Mouse (Mus musculus) cerebellum, adult (tissue): ENCODE results near the gene Fignl2.
A peak's percentile ranks its signal among the peaks of the same experiment; 100 is the strongest.

ENCODE experiments used
- ATAC-seq: cut with Nextera tagmentation; 2 replicates; pipeline ENCODE4 v1.9.2; 2017; ENCODE audit warnings: mild to moderate bottlenecking, moderate library complexity, mixed read lengths; ENCODE audit not compliant: insufficient number of reproducible peaks, low FRiP score, low TSS enrichment

Fignl2 gene

DNA sequence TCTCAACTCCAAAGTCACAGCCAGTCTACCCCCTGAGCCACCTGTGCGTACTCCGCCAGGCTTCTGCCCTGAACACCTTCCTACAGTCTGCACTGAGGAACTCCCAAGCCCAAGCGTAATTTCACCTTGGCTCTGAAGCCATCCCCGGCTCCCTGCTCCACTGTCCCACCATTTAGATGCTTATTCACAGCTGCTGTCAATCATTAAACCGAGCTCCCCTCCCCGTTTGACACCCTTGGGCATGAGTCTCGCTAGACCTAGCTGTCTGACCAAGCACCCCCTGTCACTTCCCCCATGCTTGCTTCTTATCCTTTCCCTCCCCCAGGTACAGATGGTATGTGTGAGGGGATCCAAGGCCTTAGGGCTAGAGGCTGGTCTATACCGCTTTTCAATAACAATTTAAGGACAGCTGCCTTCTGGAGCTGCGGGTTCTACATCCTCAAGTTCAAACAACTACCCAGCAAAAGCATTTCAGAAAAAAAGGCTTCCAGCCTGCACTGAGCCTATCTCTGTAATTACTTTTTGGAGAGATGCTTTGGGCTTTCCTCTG lies 8.7 kb downstream of the Fignl2 start:
- no peak for ATAC-seq

GRCm38 (mm10) chr15:101068671-101069070 lies 9.7 kb downstream of the Fignl2 start:
- no peak for ATAC-seq

DNA sequence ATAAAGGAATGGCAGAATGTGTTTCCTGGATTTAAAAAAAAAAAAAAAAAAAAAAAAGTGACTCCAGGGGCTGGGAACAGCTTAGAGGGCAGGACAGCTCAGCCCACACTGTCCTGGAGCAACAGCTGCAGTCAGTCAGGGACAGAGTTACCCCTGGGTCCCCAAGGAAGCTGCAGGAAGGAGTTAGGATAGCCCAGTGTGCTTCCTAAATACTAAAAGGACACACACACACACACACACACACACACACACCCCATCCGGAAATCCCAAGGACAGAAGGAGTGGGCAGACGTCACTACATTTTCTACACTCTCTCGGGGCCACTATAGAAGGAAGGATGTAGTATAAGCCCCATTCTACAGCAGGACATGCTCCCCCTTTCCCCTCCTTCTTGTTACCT lies 10.3 kb downstream of the Fignl2 start:
- ATAC-seq: no peak

- ATAC-seq: no peak
Measured at GRCm38 (mm10) chr15:101066920-101067696, 11.3 kb downstream of the Fignl2 start.

DNA sequence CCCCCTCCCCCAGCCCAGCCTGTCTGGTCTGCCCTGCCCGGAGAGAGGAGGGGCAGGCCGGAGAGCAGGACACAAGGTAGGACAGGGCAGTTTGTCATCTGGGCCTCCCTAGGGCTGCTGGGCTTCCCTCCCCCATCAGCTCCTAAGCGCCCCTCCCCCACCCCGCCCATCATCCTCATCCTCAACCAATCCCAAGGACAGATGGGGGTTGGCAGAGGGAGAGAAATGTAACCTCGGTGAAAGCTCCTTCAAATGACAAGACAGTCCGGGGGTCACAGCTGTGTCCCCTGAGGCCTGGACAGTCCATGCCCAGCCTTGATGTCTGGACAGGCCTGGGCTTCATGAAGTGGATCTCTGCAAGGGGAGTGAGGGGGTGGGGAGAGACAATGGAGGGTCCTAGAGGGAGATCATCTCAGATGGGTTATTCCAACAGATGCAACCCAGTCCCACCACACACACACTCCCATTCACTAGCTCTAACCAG lies 12.0 kb downstream of the Fignl2 start:
- no peak for ATAC-seq

GRCm38 (mm10) chr15:101065069-101065468 lies 13.3 kb downstream of the Fignl2 start:
- ATAC-seq: no peak

DNA sequence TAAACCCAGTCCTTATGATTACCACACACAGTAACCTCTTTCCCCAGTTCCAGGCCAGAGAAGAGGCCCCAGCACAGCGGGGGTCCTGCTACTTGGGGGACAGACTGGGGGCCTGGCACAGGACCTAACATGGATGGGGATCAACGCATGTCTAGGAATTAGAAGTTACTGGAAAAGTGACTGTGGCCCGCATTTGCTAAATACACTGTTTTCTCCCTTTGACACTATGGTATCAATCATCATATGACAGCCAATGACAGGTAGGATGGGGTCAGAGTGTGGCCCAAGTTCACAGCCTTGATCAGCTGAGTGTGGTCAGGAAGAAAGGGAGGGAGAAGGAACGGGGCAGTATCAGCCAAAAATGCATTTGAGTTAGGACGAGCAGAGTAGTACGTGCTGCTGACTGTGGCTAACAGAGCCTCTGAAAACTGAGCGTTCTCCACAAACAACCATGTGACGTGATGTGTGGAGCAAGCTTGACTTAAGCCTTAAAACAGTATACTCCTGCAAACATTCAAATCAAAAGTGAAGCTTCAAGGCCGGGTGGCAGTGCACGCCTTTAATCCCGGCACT lies 18.0 kb downstream of the Fignl2 start:
- ATAC-seq: no peak

DNA sequence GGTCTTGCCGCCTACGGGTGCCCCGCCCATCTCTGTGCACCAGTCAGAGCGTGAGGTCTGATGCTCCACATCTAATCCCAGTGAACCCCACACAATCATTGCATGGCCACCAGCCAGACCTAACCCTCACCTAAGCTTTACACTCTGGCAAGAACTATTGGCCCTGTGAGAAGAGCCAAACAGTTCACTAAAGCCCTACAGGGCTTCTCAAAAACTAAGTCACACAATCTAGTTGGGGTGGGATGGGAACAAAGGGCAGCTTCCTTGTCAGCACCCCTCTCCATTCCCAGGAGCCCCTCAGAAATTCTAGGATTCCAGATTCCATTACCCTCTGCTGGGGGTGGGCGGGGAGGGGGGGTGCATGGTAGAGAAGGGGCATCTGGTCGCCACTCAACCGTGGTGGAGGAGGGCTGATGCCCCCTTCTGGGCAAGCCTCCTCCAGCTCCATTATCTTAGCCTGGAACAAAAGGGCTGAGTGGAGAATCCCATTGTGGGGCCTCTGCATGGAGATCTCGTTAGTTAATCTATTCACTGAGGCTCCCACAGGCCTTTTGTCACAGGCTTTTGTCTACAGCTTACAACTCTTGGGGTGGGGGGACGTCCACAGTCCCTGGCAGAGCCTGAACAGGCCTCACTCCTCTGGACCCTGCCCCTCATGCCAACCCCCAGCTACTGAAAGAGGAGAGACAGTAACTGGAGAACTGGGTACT lies 18.6 kb downstream of the Fignl2 start:
- ATAC-seq: no peak

DNA sequence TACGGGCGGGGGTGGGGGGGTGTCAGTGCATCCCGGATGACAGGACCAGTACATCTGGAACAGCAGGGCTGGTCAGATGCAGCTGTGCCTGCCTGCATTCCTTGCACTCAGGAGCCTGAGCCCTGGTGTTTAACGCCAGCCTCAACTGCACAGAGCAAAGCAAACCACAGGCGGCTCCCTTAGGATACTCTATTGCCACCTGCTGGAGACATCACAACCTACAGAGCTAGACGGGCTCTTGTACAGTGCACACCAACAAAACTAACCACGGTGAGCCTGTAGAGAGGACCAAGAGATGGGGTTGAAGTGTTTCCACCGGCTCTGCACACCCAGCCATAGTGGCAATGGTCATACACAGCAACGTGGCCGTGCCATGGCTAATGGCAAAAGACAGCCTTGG lies 22.1 kb downstream of the Fignl2 start:
- 0 out of 2 replicates have a peak, but pooled peaks have one; percentile 49 for ATAC-seq

GRCm38 (mm10) chr15:101054541-101054940 lies 23.8 kb downstream of the Fignl2 start:
- no peak for ATAC-seq

DNA sequence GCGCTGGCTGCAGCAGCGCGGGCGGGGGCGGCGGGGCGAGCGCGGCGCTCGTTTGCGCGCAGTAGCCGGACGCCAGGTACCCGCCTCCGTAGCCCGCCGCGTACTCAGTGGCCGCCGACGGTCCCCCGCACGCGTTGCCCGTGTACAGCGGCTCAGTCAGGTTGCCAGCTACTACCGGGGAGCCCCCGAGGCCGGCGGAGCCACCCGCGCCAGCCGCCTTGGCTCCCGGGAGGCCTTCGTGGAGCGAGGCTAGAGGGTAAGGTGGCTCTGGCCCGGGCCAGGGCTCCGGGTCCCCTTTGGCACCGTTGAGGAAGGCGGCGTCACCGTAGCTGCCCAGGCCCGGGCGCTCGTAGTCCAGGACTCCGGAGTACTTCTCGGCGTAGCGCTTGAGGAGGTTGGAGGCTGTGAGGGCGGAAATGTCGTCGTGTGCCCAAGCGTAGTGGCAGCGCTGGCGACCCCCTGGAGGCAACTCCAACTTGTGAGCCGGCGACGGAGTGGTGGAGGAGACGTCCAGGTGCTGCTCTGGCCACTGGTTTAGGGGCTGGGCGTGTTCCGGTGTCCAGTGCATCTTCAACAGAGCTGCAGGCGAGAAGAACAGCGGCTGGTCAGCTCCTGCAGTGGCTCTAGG lies 24.4 kb downstream of the Fignl2 start:
- no peak for ATAC-seq

DNA sequence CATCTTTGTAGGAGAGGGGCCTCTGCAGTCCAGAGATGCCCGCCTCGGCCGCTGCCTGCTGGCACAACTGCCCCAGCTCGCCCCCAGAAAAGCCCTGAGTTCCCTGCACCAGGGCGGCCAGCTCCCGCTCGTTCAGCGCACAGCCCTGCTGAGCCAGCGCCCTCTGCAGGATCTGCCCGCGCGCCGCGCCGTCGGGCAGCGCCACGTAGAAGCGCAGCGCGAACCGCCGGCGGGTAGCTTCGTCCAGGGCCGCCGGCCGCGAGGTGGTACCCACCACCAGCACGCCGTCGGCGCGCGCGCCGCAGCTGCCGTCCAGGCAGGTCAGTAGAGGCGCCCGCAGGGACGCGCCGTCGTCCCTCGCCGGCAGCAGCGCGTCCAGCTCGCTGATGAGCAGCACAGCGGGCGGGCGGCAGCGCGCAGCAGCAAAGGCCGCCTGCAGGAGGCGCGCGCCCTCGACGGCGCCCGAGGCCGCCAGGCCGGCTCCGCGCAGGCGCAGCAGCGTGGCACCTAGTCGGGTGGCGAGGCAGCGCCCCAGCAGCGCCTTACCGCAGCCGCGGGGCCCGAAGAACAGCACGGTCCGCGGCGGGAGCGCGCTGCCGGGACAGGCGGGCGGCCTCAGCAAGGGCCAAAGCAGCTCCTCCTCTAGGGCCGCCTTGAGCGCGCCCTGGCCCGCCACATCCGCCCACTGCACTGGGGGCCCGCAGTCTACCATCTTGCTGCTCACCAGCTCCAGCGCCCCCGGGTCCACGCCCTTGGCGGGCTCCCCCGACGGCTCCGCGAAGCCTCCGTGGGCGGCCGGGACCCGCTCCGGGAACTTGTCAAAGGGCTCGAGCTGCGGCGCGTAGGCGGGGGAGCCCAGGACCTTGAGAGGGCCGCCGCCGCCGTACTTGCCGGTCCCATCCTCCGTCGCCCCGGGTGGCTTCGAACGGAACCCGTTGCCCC lies 25.5 kb downstream of the Fignl2 start:
- no peak for ATAC-seq

DNA sequence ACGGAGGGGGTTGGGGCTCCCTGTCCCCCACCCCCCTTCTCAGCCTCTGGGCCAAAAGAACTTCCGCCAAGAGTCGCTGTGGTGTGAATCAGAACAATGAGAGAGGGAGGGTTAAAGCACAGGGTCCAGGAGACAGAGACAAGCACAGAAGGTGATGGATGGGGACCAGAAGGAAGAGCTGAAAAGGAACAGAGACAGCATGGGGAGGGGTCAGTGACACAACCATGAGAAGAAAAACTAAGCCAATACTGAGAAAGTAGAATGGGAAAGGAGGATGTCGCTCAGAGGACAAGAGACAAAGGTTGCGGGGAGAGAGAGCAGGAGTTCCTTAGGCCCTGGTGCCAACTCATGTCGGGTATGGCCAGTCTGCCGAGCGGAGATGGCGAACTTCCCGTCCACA lies 26.5 kb downstream of the Fignl2 start:
- no peak for ATAC-seq

DNA sequence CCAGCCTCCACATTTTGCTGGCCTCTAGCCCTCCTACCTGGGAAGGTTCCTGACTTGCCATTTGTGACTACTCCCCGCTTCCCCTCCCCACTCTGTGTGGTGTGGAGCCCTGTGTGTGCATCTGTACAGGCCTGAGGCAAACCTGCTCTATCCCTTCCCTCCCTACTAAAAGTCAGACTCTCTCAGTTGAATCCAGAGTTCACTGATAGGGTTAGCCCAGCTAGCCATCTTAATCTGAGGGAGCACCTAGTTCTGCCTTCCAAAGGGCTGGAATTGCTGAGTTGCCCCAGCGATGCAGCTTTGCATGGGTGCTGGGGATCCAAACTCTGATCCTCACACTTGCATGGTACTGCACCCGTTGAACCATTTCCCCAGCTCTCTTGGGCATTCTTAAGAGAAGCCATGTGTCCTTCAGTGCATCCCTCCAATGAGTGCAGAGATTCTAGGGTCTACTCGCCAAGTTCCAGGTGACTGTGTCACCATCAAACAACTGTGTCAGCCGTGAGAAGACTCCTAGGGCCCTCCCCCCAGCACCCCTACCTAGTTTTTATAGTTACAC lies 29.9 kb downstream of the Fignl2 start:
- no peak for ATAC-seq

DNA sequence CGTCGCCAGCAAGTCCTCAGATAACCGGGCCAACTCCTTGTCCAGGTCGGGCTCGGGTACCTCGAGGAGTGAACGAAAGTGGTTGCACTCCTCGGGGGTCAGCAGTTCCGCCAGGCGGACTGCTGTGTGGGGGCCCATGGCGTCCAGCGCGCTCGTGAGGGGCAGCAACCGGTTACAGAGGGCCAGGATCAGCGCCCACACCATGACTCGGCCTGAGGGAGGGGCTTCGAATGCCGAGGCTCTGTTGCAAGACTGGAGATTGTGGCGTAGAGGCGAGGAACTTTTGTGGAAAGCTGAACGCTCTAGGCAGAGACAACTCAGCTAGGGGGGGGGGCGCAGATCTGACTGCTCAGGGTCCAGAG lies 31.2 kb downstream of the Fignl2 start, which contains the start of gene Gm47841:
TSS of gene Gm47841 (minus strand) at position 204 of the 362 bp plus-strand sequence.
- ATAC-seq: no peak

- ATAC-seq: no peak
Measured at GRCm38 (mm10) chr15:101046527-101047193, 31.7 kb downstream of the Fignl2 start.

DNA sequence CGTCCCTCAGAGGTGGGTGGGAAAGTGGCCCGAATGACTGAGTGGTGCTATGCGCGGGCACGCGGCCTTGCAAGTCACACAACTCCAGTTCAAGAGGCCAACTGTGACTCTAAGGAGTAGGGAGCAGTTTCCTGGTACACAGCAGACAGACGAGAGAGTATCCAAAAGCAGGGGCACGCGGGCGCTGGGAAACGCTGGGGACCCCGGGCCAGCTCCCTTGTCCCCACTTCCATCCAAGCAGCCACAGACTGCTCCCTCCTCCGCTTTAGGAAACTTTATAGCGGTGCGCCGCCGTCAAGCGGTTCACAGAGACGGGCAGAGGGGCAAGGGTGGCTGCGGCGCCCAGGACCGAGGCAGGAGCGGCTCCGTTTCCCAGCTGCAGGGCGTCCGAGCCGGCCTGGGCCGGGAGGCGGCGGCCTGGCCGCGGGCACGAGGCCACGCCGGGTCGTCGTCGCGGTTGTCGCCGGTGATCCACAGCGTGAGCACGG lies 32.3 kb downstream of the Fignl2 start:
- no peak for ATAC-seq

DNA sequence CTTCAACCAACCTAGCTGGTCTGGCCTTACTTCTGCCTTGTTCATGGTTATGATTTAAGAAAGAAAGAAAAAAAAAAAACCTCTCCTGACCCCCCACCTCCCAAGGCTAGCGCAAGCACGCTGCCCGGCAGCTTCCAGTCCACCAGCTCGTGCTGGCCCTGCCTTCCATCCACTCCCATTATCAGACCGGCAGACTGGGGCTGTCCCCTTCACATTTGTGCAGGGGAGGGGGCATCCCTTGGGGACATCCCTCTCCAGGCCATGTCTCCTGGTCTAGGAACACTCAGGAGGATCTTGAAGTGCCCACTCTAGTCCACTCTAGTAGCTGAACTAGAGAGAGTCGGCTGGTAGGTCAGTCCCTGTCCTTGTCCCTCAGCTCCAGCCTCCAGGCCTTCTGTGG lies 33.8 kb downstream of the Fignl2 start:
- no peak for ATAC-seq

- ATAC-seq: no peak
Measured at GRCm38 (mm10) chr15:101042613-101043012, 35.8 kb downstream of the Fignl2 start.
